Mouse (Mus musculus) limb, embryonic 11.5 days (tissue): ENCODE results near the gene Foxk1. TPM values are rescaled to one million over a fixed set of nuclear protein-coding genes. Genes with fewer than 3 reads are reported as not detected.

Experiments used
- ATAC-seq: fragments of 200-750 bp; cut with Nextera tagmentation; 2 replicates; pipeline ENCODE4 v1.8.0; 2017; ENCODE audit warnings: low read depth; ENCODE audit not compliant: insufficient number of reproducible peaks, low FRiP score, low TSS enrichment
- DNase-seq: peaks from one replicate; pipeline ENCODE4 v3.0.0-alpha.2; 2015; ENCODE audit warnings: low spot score
- H3K27ac ChIP-seq: fragments of 300-500 bp; sonication (generic); replicated peaks from 2 replicates; pipeline ENCODE4 v1.5.1; 2014; ENCODE audit warnings: low read depth, mild to moderate bottlenecking, low read length
- H3K27me3 ChIP-seq: fragments of 300-500 bp; sonication (generic); 2 replicates; pipeline ENCODE4 v1.6.1; 2014; ENCODE audit warnings: mild to moderate bottlenecking, low read length, mixed read lengths; ENCODE audit not compliant: control insufficient read depth, insufficient read depth
- H3K36me3 ChIP-seq: fragments of 300-500 bp; sonication (generic); 2 replicates; pipeline ENCODE4 v1.6.1; 2014; ENCODE audit warnings: mild to moderate bottlenecking, low read length, moderate library complexity, mixed read lengths; ENCODE audit not compliant: control insufficient read depth, insufficient read depth
- H3K4me1 ChIP-seq: fragments of 300-500 bp; sonication (generic); 2 replicates; pipeline ENCODE4 v1.6.1; 2014; ENCODE audit warnings: low read length, mixed read lengths; ENCODE audit not compliant: control insufficient read depth, insufficient read depth
- H3K4me2 ChIP-seq: fragments of 300-500 bp; sonication (generic); 2 replicates; pipeline ENCODE4 v1.6.1; 2014; ENCODE audit warnings: low read depth, mild to moderate bottlenecking, moderate library complexity; ENCODE audit not compliant: severe bottlenecking
- H3K4me3 ChIP-seq: fragments of 300-500 bp; sonication (generic); 2 replicates; pipeline ENCODE4 v1.5.1; 2014; ENCODE audit warnings: low read depth, low read length
- H3K9ac ChIP-seq: fragments of 300-500 bp; sonication (generic); 2 replicates; pipeline ENCODE4 v1.6.1; 2014; ENCODE audit warnings: mild to moderate bottlenecking, low read length
- H3K9me3 ChIP-seq: fragments of 300-500 bp; sonication (generic); 2 replicates; pipeline ENCODE4 v1.6.1; 2016; ENCODE audit warnings: low read length; ENCODE audit not compliant: control insufficient read depth
- WGBS: fragments of 180-500 bp; shearing (Covaris S2); extraction: QIAGEN DNeasy Blood & Tissue Kit; methylation state at CpG from one replicate; pipeline ENCODE4 v1.1.7; 2014; 5-methylcytosine and 5-hydroxymethylcytosine counted together
- polyA plus RNA-seq: library from polyadenylated mRNA; unstranded; fragments of >200 nt; fragmentation: Nextera tagmentation; extraction: Ambion mirVana; gene quantifications from 2 replicates; pipeline ENCODE4 v1.2.1, GENCODE M21; 2014

The Foxk1 gene
- polyA plus RNA-seq, 1 experiment from 2014 or later, result 3.3 TPM

DNA sequence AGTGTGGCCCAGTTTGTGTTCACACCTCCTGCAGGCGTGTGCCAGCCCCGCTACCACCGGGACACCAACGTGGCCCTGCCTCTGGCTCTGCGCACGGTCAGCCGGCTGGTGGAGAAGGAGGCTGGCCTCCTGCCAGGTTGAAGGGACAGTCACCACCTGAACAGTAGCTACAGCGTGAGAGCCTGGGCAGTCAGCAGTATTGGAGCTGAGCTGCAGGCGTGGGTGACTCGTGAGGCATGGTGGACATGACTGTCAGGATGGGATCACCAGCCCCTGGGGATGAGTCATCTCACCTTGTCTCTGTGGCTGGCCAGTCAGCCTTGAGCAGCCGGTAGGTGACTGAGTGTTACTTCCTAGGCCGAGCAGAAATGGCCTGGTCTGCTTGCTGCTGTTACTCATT is 76.0 kb downstream of the Foxk1 start:
- Histone ChIP-seq H3K27me3 (no peaks in the 10 kb centered on the region), H3K4me1 (no peaks in the 10 kb centered on the region), H3K4me3 (no peak overlapping the region), H3K36me3 (no peaks in the 10 kb centered on the region; the same call in 1 of the 2 replicates), H3K27ac (no peak overlapping the region), H3K9me3 (no peaks in the 10 kb centered on the region), H3K4me2 (no peak overlapping the region), H3K9ac (no peak overlapping the region)
- 87% methylated on average over 12 of the region's 12 CpGs for WGBS
- no peak for DNase-seq
- ATAC-seq, result no peak

DNA sequence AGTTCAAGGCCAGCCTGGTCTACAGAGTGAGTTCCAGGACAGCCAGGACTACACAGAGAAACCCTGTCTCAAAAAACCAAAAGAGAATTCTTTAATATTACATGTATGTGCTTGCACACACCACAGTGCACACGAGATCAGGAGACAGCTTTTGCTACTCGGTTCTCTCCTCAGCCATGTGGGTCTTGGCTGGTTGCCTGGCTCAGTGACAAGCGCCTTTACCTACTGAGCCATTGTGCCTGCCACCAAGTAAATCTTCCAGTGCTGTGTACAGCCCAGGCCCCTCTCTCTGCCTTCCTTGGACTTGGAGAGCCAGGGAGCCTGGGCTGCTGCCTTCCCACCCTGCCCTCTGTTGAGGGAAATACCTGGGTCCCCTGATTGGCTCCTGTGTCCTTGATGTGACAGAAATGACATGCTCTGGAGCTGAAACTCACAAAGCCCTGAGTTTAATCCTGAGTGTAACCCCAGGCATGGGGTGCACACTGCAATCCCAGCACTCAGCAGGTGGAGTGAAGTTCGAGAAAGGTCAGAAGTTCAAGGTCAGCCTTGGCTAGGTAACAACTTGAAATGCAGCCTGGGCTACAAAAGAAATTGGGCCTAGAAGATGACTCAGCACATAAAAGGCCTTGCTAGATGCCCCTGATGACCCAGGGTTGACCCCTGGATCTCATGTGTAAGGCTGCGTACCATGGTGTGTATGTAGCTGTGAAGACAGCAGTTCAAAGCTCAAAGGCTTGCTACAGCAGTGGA is 76.7 kb downstream of the Foxk1 start:
- WGBS, result 88% methylated on average over 5 of the region's 5 CpGs
- no peaks in the 10 kb centered on the region for H3K27me3 ChIP-seq
- ATAC-seq, result no peak

DNA sequence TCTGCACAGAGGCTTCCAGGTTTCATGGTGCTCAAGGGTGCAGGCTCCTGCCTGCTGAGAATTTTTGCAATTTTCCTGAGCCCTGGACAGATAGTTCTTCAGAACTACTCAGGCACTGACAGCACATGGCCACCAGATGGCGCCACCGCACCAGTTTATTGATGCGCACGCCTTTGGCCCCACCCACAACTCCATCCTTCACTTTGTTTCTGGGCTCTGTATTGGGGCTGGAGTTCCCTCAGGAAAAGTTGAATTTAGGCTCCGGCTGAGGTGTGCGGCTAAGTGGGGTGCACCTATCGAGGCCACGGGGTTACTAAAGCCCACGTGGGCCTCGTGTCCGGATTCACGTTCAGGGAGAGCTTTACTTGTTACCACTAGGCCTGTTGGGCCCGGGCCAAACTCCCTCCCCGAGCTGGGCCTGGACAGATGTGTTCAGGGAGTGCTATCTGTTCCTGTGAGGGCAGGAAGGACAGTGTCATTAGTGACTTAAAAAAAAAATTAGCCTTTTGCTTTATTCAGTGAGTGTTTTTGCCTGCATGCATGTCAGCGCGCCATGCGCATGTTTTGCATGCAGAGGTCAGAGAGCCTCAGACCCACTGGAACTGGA is 77.6 kb downstream of the Foxk1 start:
- H3K27ac ChIP-seq, result no peak overlapping the region
- no peak overlapping the region for H3K4me2 ChIP-seq
- H3K9ac ChIP-seq, result peak overlapping the region; percentile 28; the same call in 1 of the 2 replicates
- ATAC-seq (peak; percentile 65), DNase-seq (peak; percentile 90)
- WGBS, result 33% methylated on average over 17 of the region's 17 CpGs
- no peaks in the 10 kb centered on the region; the same call in 1 of the 2 replicates for H3K36me3 ChIP-seq
- H3K27me3 ChIP-seq, result no peaks in the 10 kb centered on the region
- H3K4me1 ChIP-seq, result no peaks in the 10 kb centered on the region
- no peaks in the 10 kb centered on the region for H3K9me3 ChIP-seq
- no peak overlapping the region for H3K4me3 ChIP-seq

More for the DNA sequence above, 76.7 kb downstream of the Foxk1 start:
- Histone ChIP-seq H3K4me1 (no peaks in the 10 kb centered on the region), H3K27ac (no peak overlapping the region), H3K9me3 (no peaks in the 10 kb centered on the region), H3K4me2 (no peak overlapping the region), H3K9ac (no peak overlapping the region), H3K36me3 (no peaks in the 10 kb centered on the region; the same call in 1 of the 2 replicates), H3K4me3 (no peak overlapping the region)
- DNase-seq, result no peak

DNA sequence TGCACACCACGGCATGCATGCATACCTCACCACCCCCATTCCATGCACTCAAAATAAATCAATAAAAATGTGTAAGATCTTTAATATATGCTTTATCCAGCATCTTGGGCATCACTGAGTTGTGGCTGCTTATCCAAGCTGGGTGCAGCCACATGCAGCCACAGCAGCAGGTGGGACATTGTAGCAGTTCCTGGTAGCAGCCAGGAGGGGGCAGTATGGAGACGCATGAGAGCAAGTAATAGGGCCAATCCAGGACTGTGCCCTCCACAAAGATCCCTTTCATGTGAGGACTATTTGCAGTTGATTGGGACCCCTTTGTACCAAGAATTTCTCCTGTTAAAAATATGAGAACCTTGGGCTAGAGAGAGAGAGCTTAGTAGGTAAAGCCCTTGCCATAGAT is 81.2 kb downstream of the Foxk1 start:
- no peak for DNase-seq
- no peak overlapping the region for H3K4me2 ChIP-seq
- WGBS, result 69% methylated on average over 2 of the region's 2 CpGs

DNA sequence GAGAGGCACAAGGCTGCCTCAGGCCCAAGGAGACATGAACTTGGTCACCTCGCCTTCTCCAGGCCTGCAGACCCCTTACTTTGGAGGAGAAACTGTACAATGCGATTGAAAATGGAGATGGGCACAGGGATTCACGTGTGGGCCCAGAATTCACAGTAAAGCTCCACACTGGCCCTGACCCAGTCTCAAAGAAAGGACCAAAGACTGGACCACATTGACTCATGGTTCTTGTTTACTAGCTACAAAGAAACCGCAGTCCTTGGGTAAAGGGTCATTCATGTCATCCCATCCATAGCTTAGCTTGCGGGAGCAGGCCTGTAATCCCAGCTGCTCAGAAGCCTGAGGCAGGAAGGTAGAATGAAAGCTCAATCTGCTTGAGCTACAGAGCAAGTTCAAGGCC is 82.3 kb downstream of the Foxk1 start:
- ATAC-seq, result no peak
- WGBS, result 87% methylated on average over 5 of the region's 5 CpGs
- no peak overlapping the region for H3K4me2 ChIP-seq
- H3K36me3 ChIP-seq, result no peaks in the 10 kb centered on the region
- no peak overlapping the region for H3K4me3 ChIP-seq
- DNase-seq, result no peak
- H3K27me3 ChIP-seq, result no peaks in the 10 kb centered on the region
- no peak overlapping the region for H3K27ac ChIP-seq
- no peaks in the 10 kb centered on the region for H3K9me3 ChIP-seq
- 0 out of 2 replicates have a peak, but pooled peaks cover 2% of the 10 kb centered on the region for H3K4me1 ChIP-seq
- no peak overlapping the region for H3K9ac ChIP-seq

More for the DNA sequence above, 81.2 kb downstream of the Foxk1 start:
- no peak overlapping the region for H3K27ac ChIP-seq
- H3K27me3 ChIP-seq, result no peaks in the 10 kb centered on the region
- no peak overlapping the region for H3K4me3 ChIP-seq
- H3K4me1 ChIP-seq, result 0 out of 2 replicates have a peak, but pooled peaks cover 2% of the 10 kb centered on the region
- no peak overlapping the region for H3K9ac ChIP-seq
- no peak for ATAC-seq
- no peaks in the 10 kb centered on the region for H3K36me3 ChIP-seq
- no peaks in the 10 kb centered on the region for H3K9me3 ChIP-seq

DNA sequence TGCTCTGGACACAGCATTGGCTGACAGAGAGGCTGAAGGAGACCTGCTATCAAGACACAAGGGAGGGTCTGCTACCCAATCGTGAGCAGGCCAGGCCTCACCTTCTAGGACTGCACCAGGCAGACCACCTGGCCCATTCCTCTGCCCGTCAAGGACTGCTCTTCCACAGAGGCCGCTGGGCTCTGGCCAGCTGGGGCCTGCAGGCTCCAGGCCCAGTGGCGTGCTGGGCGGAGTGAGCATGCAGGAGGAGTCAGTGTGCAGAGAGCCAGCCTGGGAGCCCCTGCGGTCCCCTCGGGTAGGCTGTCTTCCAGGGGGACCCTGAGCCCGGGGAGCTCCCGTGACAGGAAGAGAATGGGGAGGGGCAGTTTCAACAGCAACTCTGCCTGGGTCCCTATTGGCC is 85.4 kb downstream of the Foxk1 start:
- Histone ChIP-seq H3K9ac (no peak overlapping the region; the same call in 1 of the 2 replicates), H3K27ac (no peak overlapping the region), H3K36me3 (no peaks in the 10 kb centered on the region), H3K4me3 (no peak overlapping the region), H3K9me3 (no peaks in the 10 kb centered on the region), H3K27me3 (no peaks in the 10 kb centered on the region), H3K4me1 (0 out of 2 replicates have a peak, but pooled peaks cover 2% of the 10 kb centered on the region), H3K4me2 (no peak overlapping the region)
- ATAC-seq (no peak), DNase-seq (no peak)
- WGBS, result 68% methylated on average over 9 of the region's 9 CpGs

DNA sequence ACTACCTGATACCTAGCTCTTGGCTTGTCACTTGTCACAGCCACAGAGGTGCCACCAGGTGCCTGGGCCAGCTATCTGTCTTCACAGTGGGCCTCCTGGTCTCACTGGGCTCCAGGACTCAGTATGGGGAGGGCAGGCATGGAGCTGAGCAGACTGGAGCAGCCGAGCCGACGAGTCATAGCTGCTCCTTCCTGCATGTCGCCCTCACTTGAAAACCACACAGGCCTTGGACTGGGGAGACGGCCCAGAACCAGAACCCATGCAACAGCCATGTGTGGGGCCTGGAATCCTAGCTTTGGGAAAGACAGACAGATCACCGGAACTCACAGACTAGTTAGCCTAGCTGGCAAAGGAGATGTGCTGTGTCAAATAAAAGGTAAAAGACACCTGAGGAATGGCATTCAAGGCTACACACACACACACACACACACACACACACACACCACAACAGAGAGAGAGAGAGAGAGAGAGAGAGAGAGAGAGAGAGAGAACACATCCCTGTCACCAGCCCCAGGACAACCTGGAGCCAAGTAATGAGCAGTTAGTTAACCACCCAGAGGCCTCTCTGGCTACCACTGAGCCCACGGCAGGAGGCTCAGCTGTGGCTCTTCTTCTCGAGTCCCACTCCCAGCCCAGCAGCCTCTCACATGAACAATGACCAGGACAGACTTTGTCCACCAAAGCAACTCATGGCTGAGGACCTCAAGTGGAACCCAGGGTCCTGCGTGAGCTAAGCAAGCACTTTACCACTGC is 88.8 kb downstream of the Foxk1 start:
- Histone ChIP-seq H3K9ac (no peak overlapping the region), H3K27me3 (no peaks in the 10 kb centered on the region), H3K4me1 (0 out of 2 replicates have a peak, but pooled peaks cover 2% of the 10 kb centered on the region), H3K4me3 (no peak overlapping the region), H3K36me3 (no peaks in the 10 kb centered on the region), H3K9me3 (no peaks in the 10 kb centered on the region), H3K27ac (no peak overlapping the region), H3K4me2 (no peak overlapping the region)
- 78% methylated on average over 9 of the region's 9 CpGs for WGBS
- no peak for DNase-seq
- no peak for ATAC-seq

DNA sequence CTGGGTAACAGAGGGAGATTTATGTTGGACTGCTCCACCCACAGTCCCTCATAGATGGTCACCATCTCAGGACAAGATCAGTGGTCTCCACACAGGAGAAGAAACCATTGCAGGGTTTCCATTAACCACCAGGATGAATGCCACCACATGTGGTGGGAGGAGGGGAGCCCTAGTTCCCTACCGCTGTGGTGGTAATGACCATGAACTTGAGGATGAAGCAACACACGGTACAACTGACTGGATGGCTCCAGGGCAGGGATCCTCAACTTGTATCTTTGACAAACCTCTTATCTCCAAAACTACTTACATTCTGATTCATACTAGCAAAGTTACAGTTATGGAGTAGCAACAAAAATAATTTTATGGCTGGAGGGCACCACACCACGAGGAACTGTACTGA is 92.0 kb downstream of the Foxk1 start:
- no peak overlapping the region for H3K9ac ChIP-seq
- no peak overlapping the region for H3K4me3 ChIP-seq
- no peaks in the 10 kb centered on the region for H3K27me3 ChIP-seq
- H3K36me3 ChIP-seq, result no peaks in the 10 kb centered on the region
- no peak overlapping the region for H3K27ac ChIP-seq
- no peaks in the 10 kb centered on the region for H3K9me3 ChIP-seq
- no peak overlapping the region for H3K4me2 ChIP-seq
- ATAC-seq, result no peak
- H3K4me1 ChIP-seq, result no peaks in the 10 kb centered on the region
- DNase-seq, result no peak
- WGBS, result 80% methylated on average over 3 of the region's 3 CpGs
